Mouse (Mus musculus) thymus, postnatal 10 days (tissue): ENCODE measurements around the gene Pik3r1.

ENCODE experiments used
- DNase-seq, 2 experiments: peaks; one replicate each; pipeline ENCODE4 v3.0.0; 2021; ENCODE audit warnings: low spot score in 2 of 2

Pik3r1 gene

DNA sequence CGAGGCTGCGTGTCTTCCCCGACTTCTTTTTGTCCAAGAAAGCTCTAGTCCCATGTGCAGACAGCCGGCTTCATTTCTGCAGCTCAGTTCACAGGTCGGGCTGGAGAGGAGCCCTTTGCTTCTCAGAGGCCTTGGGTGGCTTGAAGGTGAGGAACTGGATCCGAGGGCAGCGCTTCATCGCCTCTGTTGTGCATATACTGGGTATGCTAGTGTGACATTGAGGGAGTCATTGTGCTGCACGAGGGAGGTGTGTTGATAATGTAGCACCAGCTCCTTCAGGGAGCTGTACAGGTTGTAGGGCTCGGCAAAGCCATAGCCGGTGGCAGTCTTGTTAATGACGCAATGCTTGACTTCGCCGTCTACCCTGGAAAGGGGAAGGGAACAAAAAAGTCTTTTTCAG lies 83.3 kb downstream of the Pik3r1 start:
- no peak for DNase-seq

- DNase-seq = no peak
Measured at GRCm38 (mm10) chr13:101682378-101682777, 85.6 kb downstream of the Pik3r1 start.

- DNase-seq = peak; percentile 44 to 46
Measured at GRCm38 (mm10) chr13:101680083-101680482, 87.9 kb downstream of the Pik3r1 start.

GRCm38 (mm10) chr13:101678984-101679383 lies 89.0 kb downstream of the Pik3r1 start:
- DNase-seq = no peak

DNA sequence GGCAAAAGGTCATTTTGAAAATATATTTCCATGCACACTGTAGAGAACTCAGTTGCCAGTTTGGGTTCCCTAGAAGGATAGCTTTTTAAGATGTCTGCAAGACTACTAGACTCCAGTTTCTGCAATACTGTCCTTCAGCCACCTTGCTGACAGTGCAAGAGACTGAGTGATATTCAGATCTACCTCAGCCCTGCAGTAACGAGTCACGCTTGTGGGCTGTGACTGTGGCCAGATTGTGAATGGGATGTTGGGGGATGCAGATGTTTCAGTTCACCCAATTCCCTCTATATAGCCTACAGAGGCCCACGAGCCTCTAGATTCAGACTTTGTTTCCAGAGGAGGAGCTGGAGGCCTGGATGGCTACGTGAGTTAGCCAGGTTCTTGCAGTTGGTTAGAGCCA lies 90.0 kb downstream of the Pik3r1 start:
- DNase-seq = no peak

DNA sequence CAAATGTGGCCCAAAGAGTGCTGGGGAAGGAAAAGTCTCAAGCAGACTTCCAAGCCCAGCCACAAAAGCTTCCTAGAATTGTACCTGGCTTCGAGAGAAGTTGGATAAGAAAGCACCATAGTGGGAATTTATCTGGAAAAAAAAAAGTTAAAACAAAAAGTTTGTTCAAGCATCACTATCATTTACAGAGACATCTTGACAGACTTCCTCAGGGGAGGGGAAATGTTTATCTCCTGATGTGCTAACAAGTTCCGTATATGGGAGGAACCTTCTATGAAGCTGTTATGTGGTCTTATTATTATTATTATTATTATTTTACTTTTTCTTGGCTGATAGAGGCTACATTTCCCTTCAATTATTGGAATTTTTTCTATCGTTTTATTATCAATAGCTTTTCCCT lies 94.1 kb downstream of the Pik3r1 start:
- no peak for DNase-seq

DNA sequence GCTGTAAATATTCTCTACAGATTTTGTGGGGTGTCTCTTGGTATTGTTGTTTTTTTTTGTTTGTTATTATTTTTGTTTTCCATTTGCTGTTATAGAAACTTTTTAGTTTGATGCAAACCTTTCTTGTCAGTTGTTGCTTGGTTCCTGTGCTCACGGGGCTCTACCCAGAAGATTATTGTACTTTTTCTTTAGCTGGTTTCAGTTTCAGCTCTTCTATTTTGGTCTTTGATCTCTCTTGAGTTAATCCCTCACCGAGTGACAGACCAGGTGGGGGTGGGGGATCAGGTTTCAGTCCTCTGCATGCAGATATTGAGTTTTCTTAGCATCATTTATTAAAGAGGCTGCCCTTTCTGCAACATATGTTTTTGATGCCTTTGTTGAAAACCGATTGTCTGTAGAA lies 99.2 kb downstream of the Pik3r1 start:
- no peak for DNase-seq

- peak in 1 of 2 experiments; percentile 18 for DNase-seq
Measured at GRCm38 (mm10) chr13:101664010-101664409, 104.0 kb downstream of the Pik3r1 start.

DNA sequence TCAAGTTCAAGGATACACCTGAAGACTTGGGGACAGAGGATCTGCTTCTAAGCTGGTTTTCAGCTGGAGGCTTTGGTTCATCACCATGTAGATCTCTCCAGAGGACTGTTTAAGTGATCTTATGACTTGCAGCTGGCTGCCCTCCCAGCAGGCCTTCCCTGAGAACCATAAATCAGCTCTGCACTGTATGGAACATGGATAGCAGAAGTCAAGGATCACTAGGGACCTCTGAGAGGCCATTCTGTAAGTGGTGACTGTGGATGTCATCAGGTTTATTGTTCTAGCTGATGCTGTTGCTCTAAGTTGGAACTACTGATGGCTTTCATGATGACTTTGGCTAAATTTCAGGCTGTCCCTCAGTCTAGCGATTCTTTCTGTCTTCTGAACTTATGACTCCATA lies 105.1 kb downstream of the Pik3r1 start:
- no peak for DNase-seq

GRCm38 (mm10) chr13:101661567-101661966 lies 106.5 kb downstream of the Pik3r1 start:
- no peak for DNase-seq

DNA sequence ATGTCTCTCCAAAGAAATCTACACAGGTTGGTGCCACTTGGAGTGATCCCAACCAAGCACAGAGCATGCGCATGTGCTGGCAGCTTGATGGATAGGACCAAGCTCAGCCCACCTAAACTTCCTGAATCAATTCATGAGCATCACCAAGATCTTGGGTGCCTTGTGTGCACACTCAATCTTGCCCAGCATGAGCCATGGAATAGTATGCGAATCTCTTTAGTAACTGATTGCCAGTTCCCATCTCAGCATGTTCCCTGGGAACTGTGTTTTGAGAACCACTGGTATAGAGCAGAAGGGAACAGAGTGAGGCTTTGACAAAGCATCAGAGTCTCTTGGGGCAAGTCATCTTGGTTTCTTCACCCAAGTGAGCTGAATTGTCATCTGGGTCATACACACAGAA lies 107.8 kb downstream of the Pik3r1 start:
- DNase-seq = no peak

DNA sequence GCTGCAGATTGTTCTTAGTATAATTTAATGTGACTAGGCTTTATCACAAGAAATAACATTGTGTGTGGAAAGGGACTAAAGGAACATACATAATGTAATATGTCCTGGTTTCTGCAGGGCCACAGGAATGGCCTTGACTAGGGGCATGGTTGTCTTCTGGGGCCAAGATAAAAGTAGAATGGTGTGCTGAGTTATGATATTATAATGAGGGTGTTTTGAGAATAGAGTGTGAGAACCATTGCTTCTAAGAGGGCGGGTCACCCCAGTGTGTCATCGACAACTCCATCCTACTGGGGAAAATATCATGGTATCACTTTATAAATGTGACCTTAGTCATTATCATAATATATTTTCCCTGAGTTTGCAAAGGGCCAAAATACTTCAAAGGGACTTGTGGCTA lies 115.9 kb downstream of the Pik3r1 start:
- no peak for DNase-seq

- DNase-seq = no peak
Measured at GRCm38 (mm10) chr13:101641632-101642031, 126.4 kb downstream of the Pik3r1 start.

GRCm38 (mm10) chr13:101635837-101636236 lies 132.2 kb downstream of the Pik3r1 start:
- DNase-seq = no peak

DNA sequence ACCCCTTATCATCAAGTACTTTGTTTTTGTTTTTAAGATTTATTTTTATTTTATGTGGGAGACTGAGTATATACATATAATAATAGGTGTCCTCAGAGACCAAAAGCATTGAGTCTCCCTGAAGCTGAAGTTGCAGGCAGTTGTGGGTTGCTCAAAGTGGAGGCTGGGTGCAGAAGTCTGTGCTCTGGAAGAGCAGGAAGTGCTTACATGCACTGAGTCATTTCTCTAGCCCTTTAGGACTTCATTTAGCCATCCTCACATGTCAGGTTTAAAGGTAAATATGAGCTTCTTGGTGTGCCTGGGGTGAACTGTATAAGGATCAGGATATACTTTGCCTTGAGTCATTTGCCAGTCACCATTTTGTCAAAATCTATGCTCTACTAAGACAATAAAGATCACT lies 133.6 kb downstream of the Pik3r1 start:
- DNase-seq = no peak

GRCm38 (mm10) chr13:101633620-101634019 lies 134.4 kb downstream of the Pik3r1 start:
- no peak for DNase-seq

GRCm38 (mm10) chr13:101632771-101633170 lies 135.2 kb downstream of the Pik3r1 start:
- no peak for DNase-seq

- DNase-seq = no peak
Measured at GRCm38 (mm10) chr13:101631561-101631960, 136.5 kb downstream of the Pik3r1 start.
